Mouse (Mus musculus): ENCODE measurements around the gene Myl4. TPM values are rescaled to one million over a fixed set of nuclear protein-coding genes. Genes with fewer than 3 reads are reported as not detected.

The Myl4 gene
- polyA plus RNA-seq, 1 experiment from 2014 or later, result 6.0 TPM

DNA sequence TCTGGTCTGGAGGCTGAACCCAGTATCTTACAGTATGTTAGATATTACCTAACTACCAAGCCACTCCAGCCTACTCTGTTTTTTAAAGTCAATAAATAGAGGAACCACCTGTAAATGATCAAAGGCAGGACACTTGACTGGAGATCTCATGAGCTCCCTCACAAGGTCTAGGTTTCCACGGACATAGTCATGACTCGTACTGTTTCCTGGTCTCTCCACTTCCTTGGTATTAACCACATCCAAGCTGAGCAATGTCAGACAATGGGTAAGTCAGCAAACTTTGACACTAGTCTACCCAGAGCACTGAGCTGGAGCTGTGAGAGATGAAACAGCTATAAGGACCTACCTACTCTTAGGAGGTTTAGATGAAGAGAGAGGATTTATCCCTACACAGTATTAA lies 88.4 kb downstream of the Myl4 start:
- H3K9ac ChIP-seq (ENCODE audit: low read length), result no peak overlapping the region
- no peaks in the 10 kb centered on the region for H3K4me1 ChIP-seq (ENCODE audit: control insufficient read depth, insufficient read depth, low read length)
- H3K36me3 ChIP-seq (ENCODE audit: control insufficient read depth, insufficient read depth, low read length), result no peaks in the 10 kb centered on the region
- no peak for ATAC-seq (ENCODE audit: insufficient number of reproducible peaks, low FRiP score, low TSS enrichment, low read depth)
- no peaks in the 10 kb centered on the region for H3K27me3 ChIP-seq (ENCODE audit: control insufficient read depth, insufficient read depth, low read length)
- no peak overlapping the region for H3K27ac ChIP-seq (replicated peaks; ENCODE audit: low read depth, low read length)
- H3K9me3 ChIP-seq (ENCODE audit: control insufficient read depth, low read length), result no peaks in the 10 kb centered on the region
- no peak overlapping the region for H3K4me2 ChIP-seq (ENCODE audit: low read depth, severe bottlenecking)
- no peak overlapping the region for H3K4me3 ChIP-seq (ENCODE audit: low read depth, low read length)
- no peak for DNase-seq (ENCODE audit: low spot score)
- 84% methylated on average over 2 of the region's 2 CpGs for WGBS

DNA sequence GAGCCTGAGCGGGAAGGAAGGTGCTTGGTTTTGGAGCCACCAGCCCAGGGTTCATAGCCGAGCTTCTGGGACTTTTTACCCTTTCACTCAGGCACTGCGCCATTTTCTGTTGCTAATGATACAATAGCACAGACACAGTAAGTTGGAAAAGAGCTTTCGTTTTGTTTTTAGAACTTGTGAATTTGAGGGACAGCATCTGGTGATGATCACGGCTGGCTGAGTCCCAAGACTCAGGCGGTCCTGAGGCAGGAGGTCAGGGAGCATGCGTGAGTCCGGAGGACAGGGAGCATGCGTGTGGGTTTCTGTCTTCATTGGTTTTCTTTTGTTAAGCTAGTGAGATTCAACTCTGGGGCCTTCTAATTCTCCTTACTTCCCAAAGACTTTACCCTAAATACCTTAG lies 89.2 kb downstream of the Myl4 start:
- 88% methylated on average over 9 of the region's 9 CpGs for WGBS
- Histone ChIP-seq H3K4me3 (ENCODE audit: low read depth, low read length) (no peak overlapping the region), H3K4me2 (ENCODE audit: low read depth, severe bottlenecking) (no peak overlapping the region), H3K27ac (replicated peaks; ENCODE audit: low read depth, low read length) (no peak overlapping the region), H3K4me1 (ENCODE audit: control insufficient read depth, insufficient read depth, low read length) (no peaks in the 10 kb centered on the region), H3K9ac (ENCODE audit: low read length) (no peak overlapping the region), H3K36me3 (ENCODE audit: control insufficient read depth, insufficient read depth, low read length) (no peaks in the 10 kb centered on the region), H3K9me3 (ENCODE audit: control insufficient read depth, low read length) (no peaks in the 10 kb centered on the region), H3K27me3 (ENCODE audit: control insufficient read depth, insufficient read depth, low read length) (no peaks in the 10 kb centered on the region)
- DNase-seq (ENCODE audit: low spot score) (no peak), ATAC-seq (ENCODE audit: insufficient number of reproducible peaks, low FRiP score, low TSS enrichment, low read depth) (no peak)

DNA sequence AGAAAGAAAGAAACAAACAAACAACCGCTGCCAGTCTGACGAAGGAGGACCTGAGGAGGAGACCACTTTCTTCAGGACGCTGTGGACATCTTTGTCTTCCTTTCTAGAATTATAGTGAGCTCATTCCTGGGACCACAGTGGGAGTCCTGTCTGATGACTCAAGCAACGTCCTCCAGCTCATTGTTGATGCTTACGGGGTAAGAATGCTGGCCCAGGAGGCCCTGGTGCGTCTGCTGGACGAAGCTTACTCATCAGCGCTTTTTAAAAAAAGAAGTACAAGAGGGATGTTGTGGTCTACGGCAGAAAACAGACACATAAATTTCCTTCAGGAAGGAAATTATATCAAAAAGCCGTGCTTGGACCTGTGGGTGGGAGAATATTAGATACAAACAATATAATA lies 90.4 kb downstream of the Myl4 start:
- no peak overlapping the region for H3K4me2 ChIP-seq (ENCODE audit: low read depth, severe bottlenecking)
- no peaks in the 10 kb centered on the region for H3K4me1 ChIP-seq (ENCODE audit: control insufficient read depth, insufficient read depth, low read length)
- DNase-seq (ENCODE audit: low spot score) (no peak), ATAC-seq (ENCODE audit: insufficient number of reproducible peaks, low FRiP score, low TSS enrichment, low read depth) (no peak)
- no peak overlapping the region for H3K27ac ChIP-seq (replicated peaks; ENCODE audit: low read depth, low read length)
- WGBS, result 88% methylated on average over 10 of the region's 10 CpGs
- no peak overlapping the region for H3K4me3 ChIP-seq (ENCODE audit: low read depth, low read length)
- H3K27me3 ChIP-seq (ENCODE audit: control insufficient read depth, insufficient read depth, low read length), result no peaks in the 10 kb centered on the region
- H3K9ac ChIP-seq (ENCODE audit: low read length), result no peak overlapping the region
- H3K36me3 ChIP-seq (ENCODE audit: control insufficient read depth, insufficient read depth, low read length), result no peaks in the 10 kb centered on the region
- no peaks in the 10 kb centered on the region for H3K9me3 ChIP-seq (ENCODE audit: control insufficient read depth, low read length)

DNA sequence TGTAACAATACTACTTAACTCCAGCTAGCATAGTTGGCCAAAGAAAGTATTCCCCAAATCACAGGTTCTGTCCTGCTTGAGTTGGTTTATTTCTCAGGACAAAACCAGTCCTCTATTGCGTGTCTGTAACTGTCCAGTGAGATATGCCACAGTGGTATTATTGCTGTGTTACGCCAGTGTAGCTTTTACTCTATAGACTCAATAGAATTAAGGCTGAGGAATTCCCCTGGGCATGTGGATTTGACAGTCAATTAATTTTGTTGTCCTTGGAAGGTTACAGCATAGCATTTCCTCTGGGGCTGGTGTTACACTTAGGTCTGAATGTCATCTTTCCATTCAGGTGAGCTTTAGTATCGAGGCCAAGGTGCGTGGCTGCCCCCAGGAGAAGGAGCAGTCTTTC lies 92.8 kb downstream of the Myl4 start:
- Histone ChIP-seq H3K36me3 (ENCODE audit: control insufficient read depth, insufficient read depth, low read length) (no peaks in the 10 kb centered on the region), H3K4me2 (ENCODE audit: low read depth, severe bottlenecking) (no peak overlapping the region), H3K27me3 (ENCODE audit: control insufficient read depth, insufficient read depth, low read length) (no peaks in the 10 kb centered on the region), H3K9ac (ENCODE audit: low read length) (no peak overlapping the region), H3K9me3 (ENCODE audit: control insufficient read depth, low read length) (no peaks in the 10 kb centered on the region), H3K4me3 (ENCODE audit: low read depth, low read length) (no peak overlapping the region), H3K27ac (replicated peaks; ENCODE audit: low read depth, low read length) (no peak overlapping the region), H3K4me1 (ENCODE audit: control insufficient read depth, insufficient read depth, low read length) (no peaks in the 10 kb centered on the region)
- DNase-seq (ENCODE audit: low spot score) (no peak), ATAC-seq (ENCODE audit: insufficient number of reproducible peaks, low FRiP score, low TSS enrichment, low read depth) (no peak)
- 82% methylated on average over 4 of the region's 4 CpGs for WGBS

Other genes starting within 250 kb of the Myl4 start
- 33.6 and 38.8 TPM in 2 replicates for gene Kansl1, start 81.8 kb upstream of the Myl4 start, polyA plus RNA-seq (2014; fragmentation: Nextera tagmentation; extraction: Ambion mirVana)
- gene Cdc27, start within 50 bp of the Myl4 start, polyA plus RNA-seq (2014; fragmentation: Nextera tagmentation; extraction: Ambion mirVana), result 57.6 and 64.2 TPM in 2 replicates
- 1.1 and 1.4 TPM in 2 replicates for gene Itgb3, start 57.3 kb downstream of the Myl4 start, polyA plus RNA-seq (2014; fragmentation: Nextera tagmentation; extraction: Ambion mirVana)
- not detected in 2 replicates for gene Gm11639, start 135.0 kb downstream of the Myl4 start, polyA plus RNA-seq (2014; fragmentation: Nextera tagmentation; extraction: Ambion mirVana)